Mouse (Mus musculus) forebrain, embryonic 16.5 days (tissue): ENCODE measurements around the gene Gm44965. TPM values are rescaled to one million over a fixed set of nuclear protein-coding genes. Genes with fewer than 3 reads are reported as not detected.

Experiments used
- ATAC-seq: fragments of 200-750 bp; cut with Nextera tagmentation; 2 replicates; pipeline ENCODE4 v1.8.0; 2017; ENCODE audit warnings: mild to moderate bottlenecking, moderate library complexity
- H3K27ac ChIP-seq: fragments of 300-500 bp; sonication (generic); 2 replicates; pipeline ENCODE4 v1.5.1; 2014; ENCODE audit warnings: low read length, control low read depth
- H3K27me3 ChIP-seq: fragments of 300-500 bp; sonication (generic); replicated peaks from 2 replicates; pipeline ENCODE4 v1.6.1; 2014; ENCODE audit warnings: low read length; ENCODE audit not compliant: control insufficient read depth, insufficient read depth
- H3K36me3 ChIP-seq: fragments of 300-500 bp; sonication (generic); 2 replicates; pipeline ENCODE4 v1.6.1; 2014; ENCODE audit not compliant: control insufficient read depth, insufficient read depth
- H3K4me1 ChIP-seq: fragments of 300-500 bp; sonication (generic); replicated peaks from 2 replicates; pipeline ENCODE4 v1.6.1; 2014; ENCODE audit warnings: low read length; ENCODE audit not compliant: control insufficient read depth, insufficient read depth
- H3K4me2 ChIP-seq: fragments of 300-500 bp; sonication (generic); 2 replicates; pipeline ENCODE4 v1.6.1; 2014; ENCODE audit warnings: mild to moderate bottlenecking, low read length, control low read depth
- H3K4me3 ChIP-seq: fragments of 300-500 bp; sonication (generic); replicated peaks from 2 replicates; pipeline ENCODE4 v1.5.1; 2014; ENCODE audit warnings: mild to moderate bottlenecking, low read length, control low read depth
- H3K9ac ChIP-seq: fragments of 300-500 bp; sonication (generic); replicated peaks from 2 replicates; pipeline ENCODE4 v1.6.1; 2014; ENCODE audit warnings: low read depth, low read length, control low read depth
- H3K9me3 ChIP-seq: fragments of 300-500 bp; sonication (generic); 2 replicates; pipeline ENCODE4 v1.6.1; 2016; ENCODE audit warnings: low read length; ENCODE audit not compliant: control insufficient read depth
- WGBS: fragments of 180-500 bp; shearing (Covaris S2); extraction: QIAGEN DNeasy Blood & Tissue Kit; methylation state at CpG from one replicate; pipeline ENCODE4 v1.1.7; 2014; 5-methylcytosine and 5-hydroxymethylcytosine counted together
- polyA plus RNA-seq: library from polyadenylated mRNA; unstranded; fragments of >200 nt; fragmentation: Nextera tagmentation; extraction: Ambion mirVana; gene quantifications from 2 replicates; pipeline ENCODE4 v1.2.1, GENCODE M21; 2015

The Gm44965 gene
- polyA plus RNA-seq, 1 experiment from 2014 or later, result not detected

GRCm38 (mm10) chr6:48641391-48641790, 47.6 kb downstream of the Gm44965 start:
- no peak overlapping the region for H3K27ac ChIP-seq
- H3K4me2 ChIP-seq, result no peak overlapping the region
- no peak overlapping the region for H3K9ac ChIP-seq
- H3K4me1 ChIP-seq, result no peaks in the 10 kb centered on the region
- H3K36me3 ChIP-seq, result no peaks in the 10 kb centered on the region
- H3K4me3 ChIP-seq, result no peak overlapping the region
- no peaks in the 10 kb centered on the region for H3K9me3 ChIP-seq
- ATAC-seq, result no peak
- WGBS, result 80% methylated on average over 6 of the region's 6 CpGs
- no peaks in the 10 kb centered on the region for H3K27me3 ChIP-seq

- H3K27me3 ChIP-seq, result no peaks in the 10 kb centered on the region
- H3K4me3 ChIP-seq, result no peak overlapping the region
- H3K36me3 ChIP-seq, result no peaks in the 10 kb centered on the region
- no peaks in the 10 kb centered on the region for H3K4me1 ChIP-seq
- no peaks in the 10 kb centered on the region for H3K9me3 ChIP-seq
- no peak overlapping the region for H3K9ac ChIP-seq
- no peak overlapping the region for H3K27ac ChIP-seq
- H3K4me2 ChIP-seq, result no peak overlapping the region
- peak; percentile 43; the same call in 1 of the 2 replicates for ATAC-seq
- WGBS, result 18% methylated on average over 4 of the region's 4 CpGs
These were observed 49.1 kb downstream of the Gm44965 start for GRCm38 (mm10) chr6:48642764-48643292.

- no peaks in the 10 kb centered on the region for H3K36me3 ChIP-seq
- no peak overlapping the region for H3K4me3 ChIP-seq
- no peaks in the 10 kb centered on the region for H3K27me3 ChIP-seq
- no peaks in the 10 kb centered on the region for H3K4me1 ChIP-seq
- H3K4me2 ChIP-seq, result no peak overlapping the region
- no peak overlapping the region for H3K27ac ChIP-seq
- no peak overlapping the region for H3K9ac ChIP-seq
- ATAC-seq, result peak; percentile 50; the same call in 1 of the 2 replicates
- H3K9me3 ChIP-seq, result no peaks in the 10 kb centered on the region
- WGBS, result 14% methylated on average over 12 of the region's 12 CpGs
These were observed 52.0 kb downstream of the Gm44965 start for GRCm38 (mm10) chr6:48645660-48646308.

- no peak overlapping the region for H3K27ac ChIP-seq
- H3K9ac ChIP-seq, result no peak overlapping the region
- H3K4me1 ChIP-seq, result no peaks in the 10 kb centered on the region
- no peaks in the 10 kb centered on the region for H3K27me3 ChIP-seq
- H3K4me2 ChIP-seq, result no peak overlapping the region
- no peaks in the 10 kb centered on the region for H3K36me3 ChIP-seq
- WGBS, result 77% methylated on average over 4 of the region's 4 CpGs
- no peak for ATAC-seq
- H3K9me3 ChIP-seq, result no peaks in the 10 kb centered on the region
- no peak overlapping the region for H3K4me3 ChIP-seq
These were observed 52.6 kb downstream of the Gm44965 start for GRCm38 (mm10) chr6:48646309-48646690.

GRCm38 (mm10) chr6:48646995-48647394, 53.3 kb downstream of the Gm44965 start, which contains the start of gene Gimap8:
TSS of gene Gimap8 (plus strand) at chr6:48647234.
- Histone ChIP-seq H3K27me3 (no peaks in the 10 kb centered on the region), H3K4me1 (no peaks in the 10 kb centered on the region), H3K36me3 (no peaks in the 10 kb centered on the region), H3K4me3 (no peak within 1 kb of the TSS), H3K27ac (no peak within 1 kb of the TSS), H3K4me2 (no peak within 1 kb of the TSS), H3K9me3 (no peaks in the 10 kb centered on the region), H3K9ac (no peak within 1 kb of the TSS)
- ATAC-seq, result no peak
- WGBS, result 40% methylated on average over 3 of the region's 3 CpGs

GRCm38 (mm10) chr6:48647611-48648010, 53.9 kb downstream of the Gm44965 start:
- Histone ChIP-seq H3K4me1 (no peaks in the 10 kb centered on the region), H3K36me3 (no peaks in the 10 kb centered on the region), H3K27ac (no peak overlapping the region), H3K9ac (no peak overlapping the region), H3K4me3 (no peak overlapping the region), H3K9me3 (no peaks in the 10 kb centered on the region), H3K27me3 (no peaks in the 10 kb centered on the region), H3K4me2 (no peak overlapping the region)
- WGBS, result 98% methylated on average over 2 of the region's 2 CpGs
- ATAC-seq, result no peak

GRCm38 (mm10) chr6:48648779-48649178, 55.0 kb downstream of the Gm44965 start:
- Histone ChIP-seq H3K27ac (no peak overlapping the region), H3K9ac (no peak overlapping the region)
- WGBS, result 86% methylated on average over 4 of the region's 4 CpGs

GRCm38 (mm10) chr6:48650041-48650440, 56.3 kb downstream of the Gm44965 start:
- no peak overlapping the region for H3K9ac ChIP-seq
- WGBS, result 94% methylated on average over 9 of the region's 9 CpGs
- ATAC-seq, result no peak
- no peak overlapping the region for H3K4me2 ChIP-seq
- H3K9me3 ChIP-seq, result no peaks in the 10 kb centered on the region
- H3K27me3 ChIP-seq, result no peaks in the 10 kb centered on the region
- H3K4me1 ChIP-seq, result no peaks in the 10 kb centered on the region
- no peak overlapping the region for H3K27ac ChIP-seq
- H3K36me3 ChIP-seq, result no peaks in the 10 kb centered on the region
- no peak overlapping the region for H3K4me3 ChIP-seq

More at GRCm38 (mm10) chr6:48648779-48649178, 55.0 kb downstream of the Gm44965 start:
- ATAC-seq, result no peak
- H3K36me3 ChIP-seq, result no peaks in the 10 kb centered on the region
- no peaks in the 10 kb centered on the region for H3K9me3 ChIP-seq
- H3K4me2 ChIP-seq, result no peak overlapping the region
- no peak overlapping the region for H3K4me3 ChIP-seq
- H3K4me1 ChIP-seq, result no peaks in the 10 kb centered on the region
- H3K27me3 ChIP-seq, result no peaks in the 10 kb centered on the region

- Histone ChIP-seq H3K4me1 (no peaks in the 10 kb centered on the region), H3K36me3 (no peaks in the 10 kb centered on the region), H3K27me3 (no peaks in the 10 kb centered on the region), H3K9me3 (no peaks in the 10 kb centered on the region), H3K27ac (no peak overlapping the region), H3K4me2 (no peak overlapping the region), H3K4me3 (no peak overlapping the region), H3K9ac (no peak overlapping the region)
- WGBS, result 86% methylated on average over 5 of the region's 5 CpGs
- no peak for ATAC-seq
These were observed 65.0 kb downstream of the Gm44965 start for GRCm38 (mm10) chr6:48658721-48659120.
